Mouse (Mus musculus) lung, adult 2 months (tissue): ENCODE results near the gene Myo15b.

Experiments
- CTCF ChIP-seq: fragments of 200-500 bp; IDR thresholded peaks from 2 replicates; pipeline ENCODE4 v1.5.1; 2011; ENCODE audit warnings: mild to moderate bottlenecking, low read length, control low read depth; ENCODE audit not compliant: insufficient read depth
- POLR2A ChIP-seq: fragments of 200-500 bp; IDR thresholded peaks from 2 replicates; pipeline ENCODE4 v1.6.1; 2011; ENCODE audit warnings: low read depth, mild to moderate bottlenecking, control low read depth, low read length, borderline replicate concordance; ENCODE audit errors: extremely low read depth

GRCm38 (mm10) chr11:115854674-115855073 lies 3.5 kb upstream of the Myo15b start:
- TF ChIP-seq CTCF (no peak), POLR2A (no peak)
